Mouse (Mus musculus) urinary bladder, postnatal 14 days (tissue): ENCODE measurements around the gene Ttyh2.
"Not testable (repeated sequence)": the region's sequence is repeated elsewhere in the genome, so short reads cannot be mapped to it uniquely, and the experiment has no call there.

Experiments
- DNase-seq: peaks from one replicate; pipeline ENCODE4 v3.0.0; 2021; ENCODE audit warnings: low spot score

The Ttyh2 gene

GRCm38 (mm10) chr11:114662161-114662560 is 13.1 kb upstream of the Ttyh2 start:
- no peak for DNase-seq

- DNase-seq = peak; percentile 64
Measured at GRCm38 (mm10) chr11:114662746-114663362, 12.4 kb upstream of the Ttyh2 start.

- DNase-seq = no peak
Measured at GRCm38 (mm10) chr11:114664164-114664563, 11.1 kb upstream of the Ttyh2 start.

GRCm38 (mm10) chr11:114665463-114665862 is 9.8 kb upstream of the Ttyh2 start:
- no peak for DNase-seq

- no peak for DNase-seq
Measured at GRCm38 (mm10) chr11:114666786-114667185, 8.4 kb upstream of the Ttyh2 start.

- no peak for DNase-seq
Measured at GRCm38 (mm10) chr11:114667236-114667931, 7.8 kb upstream of the Ttyh2 start.

- peak; percentile 22 for DNase-seq
Measured at GRCm38 (mm10) chr11:114667932-114668285, 7.3 kb upstream of the Ttyh2 start.

GRCm38 (mm10) chr11:114668301-114668710 is 6.9 kb upstream of the Ttyh2 start, which contains the start of gene Rpl38:
Gene Rpl38, plus strand, starts transcription at chr11:114668524.
- DNase-seq = peak; percentile 94

- DNase-seq = peak; percentile 82
Measured at GRCm38 (mm10) chr11:114668741-114669623, 6.2 kb upstream of the Ttyh2 start.

- no peak for DNase-seq
Measured at GRCm38 (mm10) chr11:114669651-114670168, 5.5 kb upstream of the Ttyh2 start.

GRCm38 (mm10) chr11:114671147-114671546 is 4.1 kb upstream of the Ttyh2 start:
- DNase-seq = no peak

GRCm38 (mm10) chr11:114672794-114673718 is 2.2 kb upstream of the Ttyh2 start:
- peak; percentile 32 for DNase-seq

- no peak for DNase-seq
Measured at GRCm38 (mm10) chr11:114673719-114674050, 1.5 kb upstream of the Ttyh2 start.

- no peak for DNase-seq
Measured at GRCm38 (mm10) chr11:114674180-114674579, 1.1 kb upstream of the Ttyh2 start.

GRCm38 (mm10) chr11:114674796-114675195 is 435 bp upstream of the Ttyh2 start:
- not testable (repeated sequence) for DNase-seq

GRCm38 (mm10) chr11:114675826-114676401 is 683 bp downstream of the Ttyh2 start:
- DNase-seq = no peak

GRCm38 (mm10) chr11:114676431-114676830 is 1.2 kb downstream of the Ttyh2 start:
- no peak for DNase-seq

GRCm38 (mm10) chr11:114676896-114677530 is 1.8 kb downstream of the Ttyh2 start:
- DNase-seq = no peak

- no peak for DNase-seq
Measured at GRCm38 (mm10) chr11:114679582-114679981, 4.4 kb downstream of the Ttyh2 start.

- DNase-seq = no peak
Measured at GRCm38 (mm10) chr11:114680291-114680690, 5.1 kb downstream of the Ttyh2 start.

- no peak for DNase-seq
Measured at GRCm38 (mm10) chr11:114681054-114681453, 5.8 kb downstream of the Ttyh2 start.
